In the genomic region with DNA sequence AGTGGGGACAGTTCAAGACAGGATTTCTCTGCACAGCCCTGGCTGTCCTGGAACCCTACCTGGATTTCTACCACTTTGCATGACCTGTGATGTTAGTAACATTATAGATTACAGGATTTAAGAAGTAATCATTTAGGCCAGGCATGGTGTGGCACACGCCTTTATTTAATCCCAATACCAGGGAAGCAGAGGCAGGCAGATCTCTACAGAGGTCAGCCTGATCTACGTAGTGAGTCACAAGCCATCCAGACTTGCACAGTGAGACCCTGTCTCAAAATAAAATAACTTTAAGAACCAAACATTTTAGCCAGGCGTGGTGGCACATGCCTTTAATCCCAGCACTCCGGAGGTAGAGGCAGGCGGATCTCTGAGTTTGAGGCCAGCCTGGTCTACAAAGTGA, we compare ENCODE assay signal across 23 mouse cellular contexts. TPM values are rescaled to one million over a fixed set of nuclear protein-coding genes. Genes with fewer than 3 reads are reported as not detected.
DNase-seq lines count a peak whose midpoint lies in the region; ATAC-seq lines count a peak whose summit lies in the region.
"Had no signal": no experiment of that assay in that cellular context is flagged by ENCODE, and none has a peak within 500 bp of the region (broad histone marks: within the 10 kb centered on the region; RNA-seq: fewer than 3 reads in every experiment).

No protein-coding gene starts in this region.

- H3K27me3 ChIP-seq in midbrain, embryonic 11.5 days (ENCODE audit: control insufficient read depth, insufficient read depth, low read length) = no peaks in the 10 kb centered on the region
- H3K27me3 ChIP-seq in midbrain, embryonic 13.5 days = no peaks in the 10 kb centered on the region
- H3K27me3 ChIP-seq: CH12.LX, Patski had no signal

- DNase-seq in heart, adult 11 months = peak; percentile 73
- DNase-seq in heart, postnatal 4 days = no peak
- DNase-seq in midbrain, embryonic 11.5 days (ENCODE audit: low spot score, missing footprints) = peak; percentile 56
- DNase-seq: adrenal gland, adult 2 months; adrenal gland, adult 8-10 months; adrenal gland, postnatal 10 days; adrenal gland, postnatal 14 days; adrenal gland, postnatal 25 days; adrenal gland, postnatal 36 days; B cell, adult 2 months; cerebellum, adult 11 months; cerebellum, adult 11-12 months; cerebellum, adult 18-20 months had no signal

- no peak for ATAC-seq in midbrain, embryonic 11.5 days (ENCODE audit: low FRiP score)
- no peak for ATAC-seq in midbrain, embryonic 13.5 days
- ATAC-seq: activated CD4-positive, CD25-positive, alpha-beta regulatory T cell, adult 4 months; CD4-positive, CD25-positive, alpha-beta regulatory T cell, adult 4 months; Patski had no signal

- no peaks in the 10 kb centered on the region for H3K9me3 ChIP-seq in midbrain, embryonic 11.5 days (ENCODE audit: control insufficient read depth, low read length)
- no peaks in the 10 kb centered on the region for H3K9me3 ChIP-seq in midbrain, embryonic 13.5 days
- H3K9me3 ChIP-seq: G1E had no signal

- no peak overlapping the region for H3K4me3 ChIP-seq in midbrain, embryonic 11.5 days (ENCODE audit: low read depth, low read length)
- H3K4me3 ChIP-seq in midbrain, embryonic 13.5 days (replicated peaks) = no peak overlapping the region

- no peak overlapping the region for H3K27ac ChIP-seq in midbrain, embryonic 11.5 days (ENCODE audit: low read depth, low read length)
- no peak overlapping the region for H3K27ac ChIP-seq in midbrain, embryonic 13.5 days

- H3K9ac ChIP-seq in midbrain, embryonic 11.5 days (ENCODE audit: low read length) = no peak overlapping the region
- no peak overlapping the region for H3K9ac ChIP-seq in midbrain, embryonic 13.5 days (replicated peaks)

- WGBS in midbrain, embryonic 11.5 days = 95% methylated on average over 5 of the region's 5 CpGs
- 95% methylated on average over 5 of the region's 5 CpGs for WGBS in midbrain, embryonic 13.5 days

- H3K4me2 ChIP-seq in midbrain, embryonic 11.5 days = no peak overlapping the region
- H3K4me2 ChIP-seq in midbrain, embryonic 13.5 days (replicated peaks) = no peak overlapping the region

- H3K36me3 ChIP-seq in midbrain, embryonic 11.5 days (ENCODE audit: control insufficient read depth, insufficient read depth, low read length) = peaks cover 29% of the 10 kb centered on the region; the same call in 1 of the 2 replicates
- H3K36me3 ChIP-seq in midbrain, embryonic 13.5 days = peaks cover 51% of the 10 kb centered on the region

- no peaks in the 10 kb centered on the region for H3K4me1 ChIP-seq in midbrain, embryonic 11.5 days (ENCODE audit: control insufficient read depth, insufficient read depth, low read length)
- no peaks in the 10 kb centered on the region for H3K4me1 ChIP-seq in midbrain, embryonic 13.5 days (replicated peaks)

RNA-seq across cellular contexts. Expression of a gene that starts 7.2 kb away (rescaled TPM):
- 10 to 100 TPM; 30.0 to 31.1 TPM for total RNA-seq in heart, postnatal 4 days (2021)
- polyA plus RNA-seq in midbrain, embryonic 11.5 days (2014; fragmentation: Nextera tagmentation; extraction: Ambion mirVana) = 106 and 107 TPM in 2 replicates
- 44.8 and 49.4 TPM in 2 replicates for polyA plus RNA-seq in midbrain, embryonic 13.5 days (2015; fragmentation: Nextera tagmentation; extraction: Ambion mirVana)

RNA-seq across cellular contexts. Expression of a gene that starts 13.2 kb away (rescaled TPM):
- total RNA-seq in heart, postnatal 4 days (2021) = 100 to 1,000 TPM; 738 to 766 TPM
- polyA plus RNA-seq in midbrain, embryonic 11.5 days (2014; fragmentation: Nextera tagmentation; extraction: Ambion mirVana) = 915 and 936 TPM in 2 replicates
- polyA plus RNA-seq in midbrain, embryonic 13.5 days (2015; fragmentation: Nextera tagmentation; extraction: Ambion mirVana) = 643 and 661 TPM in 2 replicates

RNA-seq across cellular contexts. Expression of a gene that starts 14.8 kb away (rescaled TPM):
- not detected for total RNA-seq in heart, postnatal 4 days (2021)
- polyA plus RNA-seq in midbrain, embryonic 11.5 days (2014; fragmentation: Nextera tagmentation; extraction: Ambion mirVana) = not detected in 2 replicates
- polyA plus RNA-seq in midbrain, embryonic 13.5 days (2015; fragmentation: Nextera tagmentation; extraction: Ambion mirVana) = not detected in 2 replicates
- total RNA-seq: adrenal gland, adult 18-20 months; adrenal gland, postnatal 25 days; MEL had no signal
- polyA plus RNA-seq: activated CD4-positive, CD25-positive, alpha-beta regulatory T cell, adult 4 months; adrenal gland, adult 2 months; brain, embryonic 14.5 days; C2C12; CD4-positive, CD25-positive, alpha-beta regulatory T cell, adult 4 months; G1E; Patski had no signal

RNA-seq across cellular contexts. Expression of a gene that starts 36.6 kb away (rescaled TPM):
- 100 to 1,000 TPM; 125 to 132 TPM for total RNA-seq in heart, postnatal 4 days (2021)
- 686 and 692 TPM in 2 replicates for polyA plus RNA-seq in midbrain, embryonic 11.5 days (2014; fragmentation: Nextera tagmentation; extraction: Ambion mirVana)
- 443 and 496 TPM in 2 replicates for polyA plus RNA-seq in midbrain, embryonic 13.5 days (2015; fragmentation: Nextera tagmentation; extraction: Ambion mirVana)
